Mouse (Mus musculus) erythroid progenitor cell, adult 5-6 weeks (primary cell): ENCODE results near the gene Nav2. TPM values are rescaled to one million over a fixed set of nuclear protein-coding genes. Genes with fewer than 3 reads are reported as not detected.

ENCODE experiments used
- ATAC-seq: replicated peaks from 2 replicates; pipeline ENCODE4 v1.8.0; 2016; ENCODE audit warnings: moderate number of reproducible peaks, mild to moderate bottlenecking, moderate TSS enrichment, inconsistent platforms; ENCODE audit not compliant: poor library complexity, low FRiP score, severe bottlenecking
- total RNA-seq, 2 experiments: library from RNA; stranded (forward) in 1 of 2; stranded (reverse) in 1 of 2; fragments of 150-400 nt in 1 of 2; fragments of 186-747, 209-891 nt in 1 of 2; gene quantifications; 2 replicates each; pipeline versions ENCODE4 v1.2.3 to v1.2.4; 2015 to 2017; ENCODE audit warnings: low replicate concordance in 2 of 2

Gene Nav2
- total RNA-seq, 2 experiments from 2014 or later = 3.1 to 29.8 TPM

GRCm38 (mm10) chr7:49398020-49398516, 489.6 kb downstream of the Nav2 start:
- ATAC-seq = no peak

- ATAC-seq = peak; percentile 77
These were observed 490.8 kb downstream of the Nav2 start for GRCm38 (mm10) chr7:49399314-49399713.

- no peak for ATAC-seq
These were observed 491.9 kb downstream of the Nav2 start for GRCm38 (mm10) chr7:49400463-49400862.

GRCm38 (mm10) chr7:49402526-49402925, 494.0 kb downstream of the Nav2 start:
- no peak for ATAC-seq

- no peak for ATAC-seq
These were observed 499.2 kb downstream of the Nav2 start for GRCm38 (mm10) chr7:49407688-49408087.

GRCm38 (mm10) chr7:49408625-49409024, 500.1 kb downstream of the Nav2 start:
- no peak for ATAC-seq

- ATAC-seq = no peak
These were observed 500.7 kb downstream of the Nav2 start for GRCm38 (mm10) chr7:49409265-49409664.

- ATAC-seq = no peak
These were observed 501.7 kb downstream of the Nav2 start for GRCm38 (mm10) chr7:49410188-49410587.

GRCm38 (mm10) chr7:49410892-49411291, 502.4 kb downstream of the Nav2 start:
- ATAC-seq = no peak

GRCm38 (mm10) chr7:49411803-49412202, 503.3 kb downstream of the Nav2 start:
- ATAC-seq = no peak

- ATAC-seq = no peak
These were observed 506.6 kb downstream of the Nav2 start for GRCm38 (mm10) chr7:49415131-49415530.

GRCm38 (mm10) chr7:49415716-49416115, 507.2 kb downstream of the Nav2 start:
- ATAC-seq = no peak

GRCm38 (mm10) chr7:49418841-49419240, 510.3 kb downstream of the Nav2 start:
- ATAC-seq = no peak

- no peak for ATAC-seq
These were observed 511.8 kb downstream of the Nav2 start for GRCm38 (mm10) chr7:49420139-49420802.

GRCm38 (mm10) chr7:49421261-49421660, 512.7 kb downstream of the Nav2 start:
- ATAC-seq = no peak

GRCm38 (mm10) chr7:49423943-49424342, 515.4 kb downstream of the Nav2 start:
- ATAC-seq = no peak

- no peak for ATAC-seq
These were observed 517.5 kb downstream of the Nav2 start for GRCm38 (mm10) chr7:49426060-49426459.

- no peak for ATAC-seq
These were observed 519.3 kb downstream of the Nav2 start for GRCm38 (mm10) chr7:49427843-49428242.

GRCm38 (mm10) chr7:49428947-49429346, 520.4 kb downstream of the Nav2 start:
- ATAC-seq = no peak

GRCm38 (mm10) chr7:49430808-49431207, 522.3 kb downstream of the Nav2 start:
- ATAC-seq = no peak

- ATAC-seq = no peak
These were observed 525.4 kb downstream of the Nav2 start for GRCm38 (mm10) chr7:49433945-49434344.

GRCm38 (mm10) chr7:49436492-49436891, 528.0 kb downstream of the Nav2 start:
- ATAC-seq = no peak
